Mouse (Mus musculus) ES-E14 (cell line): ENCODE measurements at regions not wholly inside any gene's neighbourhood (a gene's known extent, or its start where the extent isn't known, plus 50 kb on each side); places are given as distances from the start of the nearest gene placed in this dataset.

Experiments used
- DNase-seq: peaks from one replicate; pipeline ENCODE4 v3.0.0-alpha.2; 2013; ENCODE audit warnings: low read depth, low spot score
- H3K27ac ChIP-seq: 2 replicates; pipeline ENCODE4 v1.5.1; 2012; ENCODE audit warnings: low read depth, mild to moderate bottlenecking, low read length, moderate library complexity, mixed read lengths; ENCODE audit not compliant: poor library complexity, insufficient read depth, severe bottlenecking
- H3K36me3 ChIP-seq: 2 replicates; pipeline ENCODE4 v1.6.1; 2012; ENCODE audit warnings: mild to moderate bottlenecking, low read length, moderate library complexity, mixed read lengths; ENCODE audit not compliant: control insufficient read depth, poor library complexity, insufficient read depth, severe bottlenecking
- H3K4me1 ChIP-seq, 2 experiments: fragments of 150-350 bp in 1 of 2; sonication (generic) in 1 of 2; 2 replicates each; pipeline ENCODE4 v1.6.1; 2012; ENCODE audit warnings: low read length in 2 of 2, mild to moderate bottlenecking in 1 of 2, mixed read lengths in 1 of 2; ENCODE audit not compliant: control insufficient read depth in 2 of 2, insufficient read depth in 2 of 2, poor library complexity in 1 of 2
- H3K4me3 ChIP-seq, 2 experiments: fragments of 150-350 bp in 1 of 2; sonication (generic) in 1 of 2; 2 replicates each; pipeline ENCODE4 v1.5.1; 2012; ENCODE audit warnings: low read length in 2 of 2, low read depth in 1 of 2, mild to moderate bottlenecking in 1 of 2, mixed read lengths in 1 of 2; ENCODE audit not compliant: insufficient read depth in 1 of 2, poor library complexity in 1 of 2, severe bottlenecking in 1 of 2
- H3K9ac ChIP-seq: 2 replicates; pipeline ENCODE4 v1.6.1; 2012; ENCODE audit warnings: low read depth, mild to moderate bottlenecking, low read length, mixed read lengths; ENCODE audit not compliant: poor library complexity, insufficient read depth, severe bottlenecking
- H3K9me3 ChIP-seq: fragments of 150-350 bp; sonication (generic); 2 replicates; pipeline ENCODE4 v1.6.1; 2012; ENCODE audit warnings: low read depth, mild to moderate bottlenecking, low read length; ENCODE audit not compliant: control insufficient read depth, insufficient read depth
- CHD2 ChIP-seq: IDR thresholded peaks from 2 replicates; pipeline ENCODE4 v1.6.1; 2014; ENCODE audit warnings: mild to moderate bottlenecking, low read depth, low read length, inconsistent platforms
- HCFC1 ChIP-seq: IDR thresholded peaks from 2 replicates; pipeline ENCODE4 v1.6.1; 2012; ENCODE audit warnings: low read length, inconsistent platforms, borderline replicate concordance; ENCODE audit not compliant: insufficient read depth
- MAFK ChIP-seq: IDR thresholded peaks from 2 replicates; pipeline ENCODE4 v1.6.1; 2014; ENCODE audit warnings: mild to moderate bottlenecking, low read depth, low read length, inconsistent platforms; ENCODE audit not compliant: insufficient read depth
- ZC3H11A ChIP-seq: IDR thresholded peaks from 2 replicates; pipeline ENCODE4 v1.6.1; 2012; ENCODE audit warnings: low read depth, mild to moderate bottlenecking, inconsistent platforms, low read length, borderline replicate concordance
- ZNF384 ChIP-seq: IDR thresholded peaks from 2 replicates; pipeline ENCODE4 v1.6.1; 2012; ENCODE audit warnings: low read depth, low read length, inconsistent platforms
- in situ Hi-C, 2 experiments: fragments of 600-800 bp; cut with MboI; formaldehyde crosslinking; loops; one replicate each; pipeline ENCODE4 v1.15.1; 2025; ENCODE audit warnings: low sequenced_read_pairs in 2 of 2, inconsistent platforms in 1 of 2; ENCODE audit not compliant: unreplicated experiment in 2 of 2

GRCm38 (mm10) chr10:113652100-113652499 is 723.3 kb upstream of the Atxn7l3b start:
- Histone ChIP-seq H3K9me3 (no peaks in the 10 kb centered on the region), H3K4me3 (no peak overlapping the region), H3K9ac (no peak overlapping the region), H3K27ac (no peak overlapping the region), H3K36me3 (no peaks in the 10 kb centered on the region), H3K4me1 (no peaks in the 10 kb centered on the region)
- DNase-seq: no peak
- TF ChIP-seq ZC3H11A (no peak), CHD2 (no peak), ZNF384 (no peak), MAFK (no peak), HCFC1 (no peak)
- in situ Hi-C loops: no loop called here

GRCm38 (mm10) chr10:113620420-113620819 is 691.6 kb upstream of the Atxn7l3b start:
- H3K9me3 ChIP-seq: no peaks in the 10 kb centered on the region
- H3K9ac ChIP-seq: no peak overlapping the region
- TF ChIP-seq ZC3H11A (no peak), CHD2 (no peak), MAFK (no peak), HCFC1 (no peak), ZNF384 (no peak)
- no peak overlapping the region for H3K4me3 ChIP-seq
- in situ Hi-C loops: no loop called here
- no peak overlapping the region for H3K27ac ChIP-seq
- H3K4me1 ChIP-seq: no peaks in the 10 kb centered on the region
- no peak for DNase-seq
- H3K36me3 ChIP-seq: no peaks in the 10 kb centered on the region

- Histone ChIP-seq H3K9me3 (no peaks in the 10 kb centered on the region), H3K4me1 (no peaks in the 10 kb centered on the region), H3K27ac (no peak overlapping the region), H3K4me3 (no peak overlapping the region), H3K9ac (no peak overlapping the region), H3K36me3 (no peaks in the 10 kb centered on the region)
- in situ Hi-C loops: no loop called here
- no peak for DNase-seq
- no peak for TF ChIP-seq MAFK
- no peak for TF ChIP-seq ZNF384
- TF ChIP-seq HCFC1: no peak
- TF ChIP-seq CHD2: no peak
- TF ChIP-seq ZC3H11A: no peak
These were observed 687.1 kb upstream of the Atxn7l3b start for GRCm38 (mm10) chr10:113615931-113616330.

- H3K27ac ChIP-seq: no peak overlapping the region; the same call in 1 of the 2 replicates
- TF ChIP-seq MAFK (no peak), ZC3H11A (no peak), ZNF384 (no peak), HCFC1 (no peak), CHD2 (no peak)
- in situ Hi-C loops: no loop called here
These were observed 664.6 kb upstream of the Atxn7l3b start for GRCm38 (mm10) chr10:113593436-113593835.

GRCm38 (mm10) chr10:113592126-113592525 is 663.3 kb upstream of the Atxn7l3b start:
- H3K27ac ChIP-seq: no peak overlapping the region
- H3K9ac ChIP-seq: no peak overlapping the region
- in situ Hi-C loops: no loop called here
- H3K9me3 ChIP-seq: no peaks in the 10 kb centered on the region
- no peak for TF ChIP-seq CHD2
- no peak for TF ChIP-seq HCFC1
- no peak for TF ChIP-seq ZC3H11A
- TF ChIP-seq ZNF384: no peak
- no peak for TF ChIP-seq MAFK
- 0 out of 4 replicates have a peak, but pooled peaks cover 0 to 3% of the 10 kb centered on the region in 2 experiments for H3K4me1 ChIP-seq
- no peaks in the 10 kb centered on the region for H3K36me3 ChIP-seq
- no peak overlapping the region for H3K4me3 ChIP-seq
- DNase-seq: no peak

More at GRCm38 (mm10) chr10:113593436-113593835, 664.6 kb upstream of the Atxn7l3b start:
- Histone ChIP-seq H3K9ac (no peak overlapping the region), H3K36me3 (no peaks in the 10 kb centered on the region), H3K4me1 (0 out of 4 replicates have a peak, but pooled peaks cover 0 to 3% of the 10 kb centered on the region in 2 experiments), H3K4me3 (no peak overlapping the region), H3K9me3 (no peaks in the 10 kb centered on the region)
- peak; percentile 24 for DNase-seq
